Mouse (Mus musculus) ES-E14 (cell line): ENCODE results near the gene Anks3. TPM values are rescaled to one million over a fixed set of nuclear protein-coding genes. Genes with fewer than 3 reads are reported as not detected.

Experiments
- DNase-seq: peaks from one replicate; pipeline ENCODE4 v3.0.0-alpha.2; 2013; ENCODE audit warnings: low read depth, low spot score
- H3K27ac ChIP-seq: 2 replicates; pipeline ENCODE4 v1.5.1; 2012; ENCODE audit warnings: low read depth, mild to moderate bottlenecking, low read length, moderate library complexity, mixed read lengths; ENCODE audit not compliant: poor library complexity, insufficient read depth, severe bottlenecking
- H3K36me3 ChIP-seq: 2 replicates; pipeline ENCODE4 v1.6.1; 2012; ENCODE audit warnings: mild to moderate bottlenecking, low read length, moderate library complexity, mixed read lengths; ENCODE audit not compliant: control insufficient read depth, poor library complexity, insufficient read depth, severe bottlenecking
- H3K4me1 ChIP-seq, 2 experiments: fragments of 150-350 bp in 1 of 2; sonication (generic) in 1 of 2; 2 replicates each; pipeline ENCODE4 v1.6.1; 2012; ENCODE audit warnings: low read length in 2 of 2, mild to moderate bottlenecking in 1 of 2, mixed read lengths in 1 of 2; ENCODE audit not compliant: control insufficient read depth in 2 of 2, insufficient read depth in 2 of 2, poor library complexity in 1 of 2
- H3K4me3 ChIP-seq, 2 experiments: fragments of 150-350 bp in 1 of 2; sonication (generic) in 1 of 2; 2 replicates each; pipeline ENCODE4 v1.5.1; 2012; ENCODE audit warnings: low read length in 2 of 2, low read depth in 1 of 2, mild to moderate bottlenecking in 1 of 2, mixed read lengths in 1 of 2; ENCODE audit not compliant: insufficient read depth in 1 of 2, poor library complexity in 1 of 2, severe bottlenecking in 1 of 2
- H3K9ac ChIP-seq: 2 replicates; pipeline ENCODE4 v1.6.1; 2012; ENCODE audit warnings: low read depth, mild to moderate bottlenecking, low read length, mixed read lengths; ENCODE audit not compliant: poor library complexity, insufficient read depth, severe bottlenecking
- H3K9me3 ChIP-seq: fragments of 150-350 bp; sonication (generic); 2 replicates; pipeline ENCODE4 v1.6.1; 2012; ENCODE audit warnings: low read depth, mild to moderate bottlenecking, low read length; ENCODE audit not compliant: control insufficient read depth, insufficient read depth
- CHD2 ChIP-seq: IDR thresholded peaks from 2 replicates; pipeline ENCODE4 v1.6.1; 2014; ENCODE audit warnings: mild to moderate bottlenecking, low read depth, low read length, inconsistent platforms
- HCFC1 ChIP-seq: IDR thresholded peaks from 2 replicates; pipeline ENCODE4 v1.6.1; 2012; ENCODE audit warnings: low read length, inconsistent platforms, borderline replicate concordance; ENCODE audit not compliant: insufficient read depth
- MAFK ChIP-seq: IDR thresholded peaks from 2 replicates; pipeline ENCODE4 v1.6.1; 2014; ENCODE audit warnings: mild to moderate bottlenecking, low read depth, low read length, inconsistent platforms; ENCODE audit not compliant: insufficient read depth
- ZC3H11A ChIP-seq: IDR thresholded peaks from 2 replicates; pipeline ENCODE4 v1.6.1; 2012; ENCODE audit warnings: low read depth, mild to moderate bottlenecking, inconsistent platforms, low read length, borderline replicate concordance
- ZNF384 ChIP-seq: IDR thresholded peaks from 2 replicates; pipeline ENCODE4 v1.6.1; 2012; ENCODE audit warnings: low read depth, low read length, inconsistent platforms
- in situ Hi-C, 2 experiments: fragments of 600-800 bp; cut with MboI; formaldehyde crosslinking; loops; one replicate each; pipeline ENCODE4 v1.15.1; 2025; ENCODE audit warnings: low sequenced_read_pairs in 2 of 2, inconsistent platforms in 1 of 2; ENCODE audit not compliant: unreplicated experiment in 2 of 2
- total RNA-seq: library from RNA; depleted of rRNA; stranded (reverse); fragments of 300-350 nt; gene quantifications from 2 replicates; pipeline ENCODE4 v1.2.3, GENCODE M21; 2012

The Anks3 gene
- total RNA-seq, 1 experiment: 34.9 TPM

- H3K4me1 ChIP-seq: no peaks in the 10 kb centered on the region
- H3K27ac ChIP-seq: no peak overlapping the region
- no peak overlapping the region for H3K9ac ChIP-seq
- H3K36me3 ChIP-seq: no peaks in the 10 kb centered on the region
- H3K4me3 ChIP-seq: no peak overlapping the region
- no peaks in the 10 kb centered on the region for H3K9me3 ChIP-seq
- in situ Hi-C loops: no loop called here
- TF ChIP-seq ZC3H11A (no peak), ZNF384 (no peak), HCFC1 (no peak), MAFK (no peak), CHD2 (no peak)
- no peak for DNase-seq
Measured at GRCm38 (mm10) chr16:4978275-4979051, 14.5 kb upstream of the Anks3 start.

DNA sequence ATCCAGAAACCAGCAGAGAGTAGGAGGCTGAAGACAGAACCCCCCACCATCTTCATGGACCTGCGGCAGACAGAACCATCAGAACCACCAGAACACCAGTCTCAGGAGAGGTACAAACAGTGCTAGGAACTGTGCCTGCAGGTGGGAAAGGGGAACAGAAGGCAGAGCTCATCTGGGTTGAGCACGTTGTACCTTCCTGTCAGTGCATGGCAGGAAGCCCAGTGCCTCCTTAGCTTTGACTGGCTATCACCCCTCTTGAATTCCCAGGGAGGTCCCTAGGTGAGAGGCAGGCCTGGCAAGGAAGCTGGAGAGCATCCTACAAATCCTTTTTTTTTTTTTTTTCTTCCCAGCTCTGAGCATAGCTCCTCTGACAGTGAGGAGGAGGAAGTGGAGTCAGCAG lies 12.2 kb upstream of the Anks3 start:
- no peak for DNase-seq
- no peak overlapping the region for H3K4me3 ChIP-seq
- H3K36me3 ChIP-seq: no peaks in the 10 kb centered on the region; the same call in 1 of the 2 replicates
- no peak overlapping the region for H3K9ac ChIP-seq
- H3K4me1 ChIP-seq: peaks cover 0 to 5% of the 10 kb centered on the region in 2 experiments; a peak in 1 of 4 replicates
- no peak overlapping the region for H3K27ac ChIP-seq
- H3K9me3 ChIP-seq: no peaks in the 10 kb centered on the region
- TF ChIP-seq ZC3H11A: no peak
- no peak for TF ChIP-seq MAFK
- TF ChIP-seq CHD2: no peak
- TF ChIP-seq ZNF384: no peak
- TF ChIP-seq HCFC1: no peak
- in situ Hi-C loops: no loop called here

DNA sequence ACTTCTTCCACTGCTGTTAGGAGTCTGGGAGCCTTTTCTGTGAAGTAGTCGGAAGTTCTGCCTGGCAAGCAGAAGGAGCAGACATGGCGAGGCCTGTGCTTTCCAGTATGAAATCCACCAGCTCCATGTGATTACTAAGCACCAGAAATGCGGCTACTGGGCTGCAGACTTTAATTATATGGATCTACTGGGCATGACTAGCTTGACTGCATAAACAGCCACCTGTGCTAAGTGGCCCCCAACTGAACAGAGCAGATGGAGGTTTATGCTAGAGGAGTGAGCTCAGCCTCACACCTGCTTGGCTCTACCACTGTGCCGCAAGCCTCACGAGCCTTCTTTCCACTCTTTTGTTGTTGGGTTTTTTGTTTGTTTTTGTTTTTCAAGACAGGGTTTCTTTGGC lies 10.5 kb upstream of the Anks3 start:
- in situ Hi-C loops: no loop called here
- no peaks in the 10 kb centered on the region; the same call in 1 of the 2 replicates for H3K36me3 ChIP-seq
- no peak overlapping the region for H3K4me3 ChIP-seq
- H3K9ac ChIP-seq: no peak overlapping the region
- no peaks in the 10 kb centered on the region for H3K9me3 ChIP-seq
- no peak overlapping the region for H3K27ac ChIP-seq
- peaks cover 0 to 5% of the 10 kb centered on the region in 2 experiments; a peak in 1 of 4 replicates for H3K4me1 ChIP-seq
- no peak for DNase-seq
- no peak for TF ChIP-seq ZNF384
- TF ChIP-seq MAFK: no peak
- no peak for TF ChIP-seq ZC3H11A
- TF ChIP-seq CHD2: no peak
- no peak for TF ChIP-seq HCFC1

DNA sequence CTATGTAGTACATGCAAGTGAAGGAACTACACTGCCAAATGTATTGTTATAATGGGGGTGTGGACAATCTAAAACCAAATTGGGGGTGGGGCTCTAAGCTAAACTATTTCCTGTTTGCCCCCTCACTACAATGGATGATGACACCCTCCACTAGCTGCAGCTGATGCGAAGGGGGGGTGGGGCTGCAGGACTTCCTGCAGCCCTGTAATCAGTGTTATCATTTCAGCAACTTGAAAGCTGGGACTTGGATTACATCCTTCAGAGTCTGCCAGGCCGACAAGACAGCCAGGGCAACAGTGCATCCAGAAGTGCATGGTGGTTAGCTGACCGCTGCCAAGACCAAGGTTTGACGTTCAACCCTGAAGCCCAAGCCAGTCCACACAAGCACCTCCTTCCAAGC lies 7.6 kb upstream of the Anks3 start:
- TF ChIP-seq MAFK (no peak), HCFC1 (no peak), ZC3H11A (no peak)
- H3K4me1 ChIP-seq: peaks cover 0 to 5% of the 10 kb centered on the region in 2 experiments; a peak in 1 of 4 replicates
- H3K4me3 ChIP-seq: no peak overlapping the region
- DNase-seq: no peak
- in situ Hi-C loops: no loop called here
- no peak overlapping the region for H3K27ac ChIP-seq
- no peak overlapping the region for H3K9ac ChIP-seq
- no peaks in the 10 kb centered on the region; the same call in 1 of the 2 replicates for H3K36me3 ChIP-seq
- no peaks in the 10 kb centered on the region for H3K9me3 ChIP-seq
